Mouse (Mus musculus): ENCODE data around the gene Gm11444.

DNA sequence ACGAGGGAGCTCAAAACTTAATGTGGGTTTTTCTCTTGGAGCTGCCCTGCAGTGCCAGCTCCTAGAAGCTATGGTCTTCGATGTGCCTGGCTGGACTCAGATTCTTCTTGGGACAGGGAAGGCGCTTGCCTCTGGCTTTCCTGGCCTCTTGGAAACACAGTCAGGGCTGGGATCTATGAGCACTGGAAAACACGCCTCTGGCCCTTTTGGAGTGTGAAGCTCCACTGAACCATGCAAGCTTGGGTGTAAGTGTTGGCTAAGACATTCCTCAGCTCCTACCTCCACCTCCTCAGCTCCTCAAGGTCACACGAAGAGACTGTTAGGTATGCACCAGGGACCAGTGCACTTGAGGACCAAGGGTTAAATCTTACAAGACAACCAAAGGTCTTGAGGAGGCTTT, 5.2 kb downstream of the Gm11444 start:
- TF ChIP-seq USF1 (IDR thresholded peaks at IDR 0.05; ENCODE audit: low read depth) (no peak), POLR2A (IDR thresholded peaks at IDR 0.05; ENCODE audit: insufficient read length, low read depth) (no peak), REST (IDR thresholded peaks at IDR 0.05; ENCODE audit: insufficient read depth, insufficient read length) (no peak), TCF12 (IDR thresholded peaks at IDR 0.05; ENCODE audit: insufficient read depth, poor library complexity, severe bottlenecking) (no peak)

Data from myocyte (in vitro differentiated cells).